Mouse (Mus musculus) hindbrain, postnatal 0 days (tissue): Measurements from ENCODE around the gene Wwp2. TPM values are rescaled to one million over a fixed set of nuclear protein-coding genes. Genes with fewer than 3 reads are reported as not detected.

Experiments
- ATAC-seq: fragments of 200-750 bp; cut with Nextera tagmentation; 2 replicates; pipeline ENCODE4 v1.8.0; 2017; ENCODE audit warnings: mild to moderate bottlenecking, moderate TSS enrichment, moderate library complexity
- DNase-seq: peaks from one replicate; pipeline ENCODE4 v3.0.0-alpha.2; 2015; ENCODE audit warnings: low spot score
- H3K27ac ChIP-seq: fragments of 300-500 bp; sonication (generic); 2 replicates; pipeline ENCODE4 v1.5.1; 2014; ENCODE audit warnings: mild to moderate bottlenecking
- H3K27me3 ChIP-seq: fragments of 300-500 bp; sonication (generic); 2 replicates; pipeline ENCODE4 v1.6.1; 2014; ENCODE audit warnings: low read length, mixed read lengths; ENCODE audit not compliant: insufficient read depth
- H3K36me3 ChIP-seq: fragments of 300-500 bp; sonication (generic); 2 replicates; pipeline ENCODE4 v1.6.1; 2014; ENCODE audit warnings: low read length, mixed read lengths; ENCODE audit not compliant: insufficient read depth
- H3K4me1 ChIP-seq: fragments of 300-500 bp; sonication (generic); 2 replicates; pipeline ENCODE4 v1.6.1; 2014; ENCODE audit warnings: antibody characterized with exemption, low read length, mixed read lengths; ENCODE audit not compliant: insufficient read depth
- H3K4me2 ChIP-seq: fragments of 300-500 bp; sonication (generic); 2 replicates; pipeline ENCODE4 v1.6.1; 2014; ENCODE audit warnings: low read depth, mild to moderate bottlenecking, low read length, moderate library complexity, mixed read lengths
- H3K4me3 ChIP-seq: fragments of 300-500 bp; sonication (generic); 2 replicates; pipeline ENCODE4 v1.5.1; 2014; ENCODE audit warnings: low read length
- H3K9ac ChIP-seq: fragments of 300-500 bp; sonication (generic); replicated peaks from 2 replicates; pipeline ENCODE4 v1.6.1; 2014; ENCODE audit warnings: mild to moderate bottlenecking, low read length, moderate library complexity, mixed read lengths
- H3K9me3 ChIP-seq: fragments of 300-500 bp; sonication (generic); 2 replicates; pipeline ENCODE4 v1.6.1; 2016; ENCODE audit warnings: low read length, mixed read lengths
- CTCF ChIP-seq: IDR thresholded peaks from 2 replicates; pipeline ENCODE4 v1.5.1; 2016; ENCODE audit warnings: antibody characterized with exemption, control low read depth, low read depth
- WGBS: fragments of 180-500 bp; shearing (Covaris S2); extraction: QIAGEN DNeasy Blood & Tissue Kit; methylation state at CpG from one replicate; pipeline ENCODE4 v1.1.7; 2014; 5-methylcytosine and 5-hydroxymethylcytosine counted together
- microRNA counts: library from miRNA; unstranded; fragments of <30 nt; microRNA quantifications from one replicate; lab custom pipeline; 2015
- microRNA-seq, 2 experiments: library from miRNA; unstranded; fragments of <30 nt; microRNA quantifications; one replicate each; pipeline ENCODE4; 2016
- polyA plus RNA-seq: library from polyadenylated mRNA; unstranded; fragments of >200 nt; fragmentation: Nextera tagmentation; extraction: Ambion mirVana; gene quantifications from 2 replicates; pipeline ENCODE4 v1.2.1, GENCODE M21; 2015
- total RNA-seq: library from RNA; depleted of rRNA; stranded (reverse); fragments of >200 nt; gene quantifications from 2 replicates; pipeline ENCODE4 v1.2.3, GENCODE M21; 2014; rRNA removed

Wwp2 gene
- total and polyA plus RNA-seq, 2 experiments from 2014 or later = 33.0 to 41.9 TPM

DNA sequence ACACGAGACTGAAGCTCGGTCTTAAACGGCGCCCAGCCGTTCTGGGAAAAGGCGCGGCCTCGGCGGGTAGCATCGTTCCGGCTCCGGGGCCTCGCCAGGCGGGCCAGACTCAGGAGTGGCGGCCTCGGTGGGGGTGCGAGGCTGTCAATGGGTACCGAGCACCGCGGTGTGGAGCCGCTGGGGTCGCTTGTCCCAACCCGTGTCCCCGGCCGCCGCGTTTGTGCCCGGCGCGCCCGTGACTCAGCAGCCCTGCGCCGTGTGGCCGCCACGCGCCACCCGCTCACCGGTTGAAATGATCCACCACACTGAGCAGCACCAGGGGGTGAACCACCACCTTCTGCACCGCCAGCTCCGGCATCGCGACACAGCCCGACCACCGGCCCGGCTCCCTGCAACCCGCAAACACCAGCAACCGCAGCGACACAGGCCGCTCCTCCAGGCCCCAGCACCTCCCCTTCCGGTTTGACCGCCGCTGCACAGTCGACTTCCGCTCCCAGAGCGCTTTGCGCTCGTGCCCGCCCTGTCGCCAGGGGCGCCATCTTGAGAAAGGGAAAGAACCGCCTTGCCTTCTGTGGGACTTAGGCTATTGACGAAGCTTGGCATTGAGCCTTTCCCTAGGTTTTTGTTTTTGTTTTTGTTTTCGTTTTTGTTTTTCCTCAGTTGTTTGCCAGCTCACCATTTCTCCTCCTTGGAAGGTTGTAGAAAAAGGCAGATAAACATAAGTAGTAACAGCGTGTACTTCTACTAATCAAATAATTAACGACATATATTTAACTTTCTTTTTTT lies 152.0 kb downstream of the Wwp2 start, which contains the start of gene Psmd7:
TSS of gene Psmd7 (minus strand) at position 470 of the 786 bp plus-strand sequence.
- Histone ChIP-seq H3K4me3 (peak within 1 kb of the TSS; percentile 94), H3K4me1 (no peaks in the 10 kb centered on the region; the same call in 1 of the 2 replicates), H3K9ac (peak within 1 kb of the TSS; percentile 95), H3K27ac (peak within 1 kb of the TSS; percentile 87), H3K36me3 (peaks cover 23% of the 10 kb centered on the region), H3K4me2 (peak within 1 kb of the TSS; percentile 88), H3K27me3 (no peaks in the 10 kb centered on the region), H3K9me3 (no peaks in the 10 kb centered on the region)
- DNase-seq (peak; percentile 97), ATAC-seq (peak; percentile 97)
- WGBS = 1% methylated on average over 62 of the region's 65 CpGs
- TF ChIP-seq CTCF = peak; percentile 61

DNA sequence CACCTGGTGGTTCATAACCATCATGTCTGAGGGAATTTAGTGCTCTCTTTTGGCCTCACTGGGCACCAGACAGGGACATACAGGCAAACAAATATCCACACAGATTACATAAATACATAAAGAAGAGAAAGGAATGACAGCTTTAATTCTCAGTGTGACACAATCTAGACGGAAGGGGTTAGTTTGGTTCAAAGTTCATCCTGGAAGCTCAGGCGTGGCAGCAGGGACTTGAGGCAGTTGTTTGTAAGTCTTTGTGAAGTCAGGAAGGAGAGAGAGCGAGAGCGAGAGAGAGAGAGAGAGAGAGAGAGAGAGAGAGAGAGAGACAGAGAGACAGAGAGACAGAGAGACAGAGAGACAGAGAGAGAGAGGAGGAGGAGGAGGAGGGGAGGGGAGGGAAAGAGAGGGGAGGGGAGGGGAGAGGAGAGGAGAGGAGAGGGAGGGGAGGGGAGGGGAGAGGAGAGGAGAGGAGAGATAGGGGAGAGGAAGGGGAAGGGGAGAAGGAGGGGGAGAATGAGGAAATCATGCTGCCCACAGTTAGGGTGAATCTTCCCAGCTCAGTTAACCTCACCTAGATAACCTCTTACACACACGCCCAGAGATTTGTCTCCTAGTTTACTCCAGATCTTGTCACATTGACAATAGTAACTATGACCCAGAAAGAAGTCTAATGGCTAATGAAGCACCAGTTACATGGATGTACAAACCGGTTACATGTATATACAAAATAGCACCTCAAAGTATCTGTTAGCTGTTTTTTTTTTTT lies 158.0 kb downstream of the Wwp2 start:
- 77% methylated on average over 6 of the region's 6 CpGs for WGBS
- Histone ChIP-seq H3K4me2 (no peak overlapping the region), H3K9me3 (no peaks in the 10 kb centered on the region), H3K27ac (no peak overlapping the region), H3K9ac (no peak overlapping the region), H3K4me1 (no peaks in the 10 kb centered on the region), H3K36me3 (no peaks in the 10 kb centered on the region), H3K4me3 (no peak overlapping the region), H3K27me3 (no peaks in the 10 kb centered on the region)
- TF ChIP-seq CTCF = no peak
- ATAC-seq (no peak), DNase-seq (no peak)

DNA sequence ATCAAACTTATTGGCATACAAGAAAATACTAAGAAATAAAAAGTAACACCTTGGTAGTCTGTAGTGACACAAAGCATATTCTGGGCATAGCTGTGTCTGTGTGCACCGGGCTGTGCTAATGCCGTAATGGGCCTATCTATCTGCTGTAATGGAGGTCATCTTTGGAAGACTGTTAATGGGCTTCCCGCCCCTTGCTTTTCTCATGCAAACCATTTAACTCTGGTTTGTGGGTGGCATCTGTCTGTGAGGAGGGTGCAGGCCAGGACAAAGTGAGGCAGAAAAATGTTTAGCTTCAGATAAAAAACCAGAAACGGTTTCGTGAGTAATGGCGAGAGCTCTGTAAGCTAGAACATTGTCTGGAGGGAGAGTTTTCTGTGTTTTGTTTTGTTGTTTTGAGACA lies 158.7 kb downstream of the Wwp2 start:
- 71% methylated on average over 6 of the region's 6 CpGs for WGBS
- no peak for DNase-seq
- no peak overlapping the region for H3K4me3 ChIP-seq

DNA sequence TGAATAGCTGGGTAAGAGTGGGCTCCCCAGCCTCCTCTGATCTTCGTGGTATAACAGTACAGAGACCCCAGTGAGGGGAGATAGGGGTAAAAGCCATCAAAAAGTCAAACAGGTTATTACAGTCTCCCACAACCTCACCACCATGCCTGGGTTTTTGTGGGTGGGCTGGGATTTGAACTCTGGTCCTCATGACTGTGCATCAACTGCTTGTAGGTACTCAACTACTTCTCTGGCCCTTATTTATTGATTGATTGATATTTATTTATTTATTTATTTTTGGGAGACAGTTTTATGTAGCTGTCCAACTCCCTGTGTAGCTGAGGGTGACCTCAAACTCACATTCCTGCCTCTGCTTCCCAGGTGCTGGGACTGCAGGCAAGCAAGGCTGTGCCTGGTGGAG lies 161.6 kb downstream of the Wwp2 start:
- 62% methylated on average over 1 of the region's 1 CpGs for WGBS
- Histone ChIP-seq H3K36me3 (no peaks in the 10 kb centered on the region), H3K4me3 (no peak overlapping the region), H3K9me3 (no peaks in the 10 kb centered on the region), H3K4me2 (no peak overlapping the region), H3K27ac (no peak overlapping the region), H3K9ac (no peak overlapping the region), H3K27me3 (no peaks in the 10 kb centered on the region), H3K4me1 (no peaks in the 10 kb centered on the region)
- ATAC-seq (no peak), DNase-seq (no peak)
- no peak for TF ChIP-seq CTCF

More for the DNA sequence above, 158.7 kb downstream of the Wwp2 start:
- Histone ChIP-seq H3K27me3 (no peaks in the 10 kb centered on the region), H3K9ac (no peak overlapping the region), H3K36me3 (no peaks in the 10 kb centered on the region), H3K27ac (no peak overlapping the region), H3K9me3 (no peaks in the 10 kb centered on the region), H3K4me2 (no peak overlapping the region), H3K4me1 (no peaks in the 10 kb centered on the region)
- ATAC-seq = no peak
- no peak for TF ChIP-seq CTCF

DNA sequence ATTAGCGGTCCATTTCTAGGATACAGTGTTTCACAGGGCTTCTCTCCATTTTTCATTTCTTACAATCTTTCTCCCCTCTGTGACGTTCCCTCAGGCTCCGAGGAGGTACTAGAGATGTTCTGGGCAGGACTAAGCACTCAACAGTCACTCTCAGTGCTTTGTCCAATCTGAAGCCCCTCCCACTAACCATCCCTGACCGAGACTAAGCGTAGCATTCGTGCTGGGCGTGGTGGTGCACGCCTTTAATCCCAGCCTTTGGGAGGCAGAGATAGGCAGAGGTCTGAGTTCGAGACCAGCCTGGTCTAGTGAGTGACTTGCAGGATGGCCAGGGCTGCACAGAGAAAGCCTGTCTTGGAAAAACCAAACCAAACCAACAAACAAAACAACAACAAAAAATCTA lies 163.5 kb downstream of the Wwp2 start:
- DNase-seq (no peak), ATAC-seq (no peak)
- 82% methylated on average over 9 of the region's 9 CpGs for WGBS
- Histone ChIP-seq H3K9me3 (no peaks in the 10 kb centered on the region), H3K36me3 (no peaks in the 10 kb centered on the region), H3K27me3 (no peaks in the 10 kb centered on the region), H3K4me3 (no peak overlapping the region), H3K4me1 (no peaks in the 10 kb centered on the region), H3K9ac (no peak overlapping the region), H3K27ac (no peak overlapping the region), H3K4me2 (no peak overlapping the region)
- no peak for TF ChIP-seq CTCF

DNA sequence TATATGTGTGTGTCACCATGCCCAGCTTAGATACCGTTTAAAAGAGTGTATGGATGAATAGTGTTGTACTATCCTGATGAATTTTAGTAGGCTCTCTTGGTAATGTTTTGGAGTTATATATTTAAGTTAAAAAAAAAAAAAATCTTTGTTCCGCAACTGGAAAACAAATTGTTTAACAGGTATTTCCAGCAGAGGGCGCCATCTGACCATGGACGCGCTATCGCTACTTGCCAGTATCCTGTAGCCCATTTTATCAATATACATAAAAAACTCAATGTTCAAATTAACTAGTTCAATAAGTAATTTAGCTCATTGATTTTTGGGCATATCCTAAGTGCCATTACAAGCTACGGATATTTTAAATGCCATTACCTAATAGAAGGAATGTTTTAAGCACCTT lies 166.9 kb downstream of the Wwp2 start:
- Histone ChIP-seq H3K27ac (no peak overlapping the region), H3K4me1 (no peaks in the 10 kb centered on the region), H3K27me3 (no peaks in the 10 kb centered on the region), H3K4me2 (no peak overlapping the region), H3K9ac (no peak overlapping the region), H3K36me3 (no peaks in the 10 kb centered on the region), H3K9me3 (no peaks in the 10 kb centered on the region), H3K4me3 (no peak overlapping the region)
- DNase-seq (peak; percentile 92), ATAC-seq (no peak)
- WGBS = 4% methylated on average over 7 of the region's 7 CpGs
- peak; percentile 81 for TF ChIP-seq CTCF

MicroRNAs within 50 kb of the gene (microRNA counts, 519-probe panel; counts per million panel counts)
- microRNA mmu-miR-140 (lab: Ali Mortazavi, UCI) = 3,964 counts per million, percentile 69 among the panel's probes with 10 or more counts

Small RNA genes lying within 50 kb of the gene (microRNA-seq; reads per million reads assigned to microRNA genes)
- 5,005 to 6,298 reads per million in 2 experiments for gene Mir140

Other genes starting within 250 kb of the Wwp2 start
- gene Nfat5, start 142.9 kb upstream of the Wwp2 start, total RNA-seq = 22.8 and 23.5 TPM in 2 replicates
- gene Nfat5, start 142.9 kb upstream of the Wwp2 start, polyA plus RNA-seq = 6.9 and 7.0 TPM in 2 replicates
- 13.2 and 14.1 TPM in 2 replicates for gene Nqo1, start 33.2 kb upstream of the Wwp2 start, total RNA-seq
- 22.1 and 23.7 TPM in 2 replicates for gene Nqo1, start 33.2 kb upstream of the Wwp2 start, polyA plus RNA-seq
- gene Nob1, start 11.3 kb upstream of the Wwp2 start, total RNA-seq = 14.7 and 24.9 TPM in 2 replicates
- gene Nob1, start 11.3 kb upstream of the Wwp2 start, polyA plus RNA-seq = 48.9 and 49.5 TPM in 2 replicates
- gene Psmd7, start 152.1 kb downstream of the Wwp2 start, total RNA-seq = 21.7 and 34.4 TPM in 2 replicates
- 253 and 257 TPM in 2 replicates for gene Psmd7, start 152.1 kb downstream of the Wwp2 start, polyA plus RNA-seq